Mouse (Mus musculus): ENCODE measurements around the gene Ucp3.

The Ucp3 gene

DNA sequence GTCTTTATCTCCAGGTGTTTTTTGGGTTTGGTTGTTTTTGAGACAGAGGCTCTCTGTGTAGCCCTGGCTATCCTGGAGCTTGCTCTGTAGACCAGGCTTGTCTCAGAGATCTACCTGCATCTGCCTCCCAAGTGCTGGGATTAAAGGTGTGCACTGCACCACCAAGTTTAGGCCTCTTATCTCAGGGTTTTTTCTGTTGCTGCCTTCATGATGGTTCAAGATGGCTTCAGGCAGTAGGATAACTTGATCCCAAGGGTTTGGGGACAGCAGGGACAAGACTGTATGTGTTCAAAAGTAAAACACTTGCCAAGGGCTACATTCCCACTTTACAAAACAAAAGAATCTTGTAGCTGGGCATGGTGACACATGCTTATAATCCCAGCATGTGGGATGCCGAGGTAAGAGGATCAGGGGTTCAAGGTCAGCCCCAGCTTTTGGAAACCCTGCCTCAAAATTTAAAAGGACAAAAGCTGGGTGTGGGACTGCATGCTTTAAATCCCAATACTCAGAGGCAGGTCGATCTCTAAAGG lies 29.1 kb downstream of the Ucp3 start:
- no peak for DNase-seq

GRCm38 (mm10) chr7:100502374-100502922 lies 29.7 kb downstream of the Ucp3 start:
- no peak for DNase-seq

DNA sequence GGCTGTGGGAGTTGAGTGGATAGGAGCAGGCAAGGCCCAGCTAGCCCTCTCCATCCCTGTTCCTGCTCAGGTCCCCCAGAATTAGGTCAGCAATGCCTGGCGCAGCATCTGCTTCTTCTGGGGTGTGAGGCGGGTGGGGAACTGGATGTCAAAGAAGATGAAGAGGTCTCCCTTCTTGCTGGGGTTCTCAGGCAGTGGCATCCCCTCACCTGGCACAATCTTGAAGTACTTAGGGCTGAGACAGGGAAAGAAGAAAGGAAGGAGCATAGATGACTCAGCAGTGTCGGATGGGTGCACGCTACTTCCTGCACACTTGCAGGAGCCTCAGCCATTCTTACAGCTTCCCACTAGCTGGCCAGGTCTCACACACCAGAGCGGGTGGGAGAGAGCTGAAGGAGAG lies 30.3 kb downstream of the Ucp3 start:
- no peak for DNase-seq

GRCm38 (mm10) chr7:100504740-100505487 lies 32.1 kb downstream of the Ucp3 start:
- no peak for DNase-seq

DNA sequence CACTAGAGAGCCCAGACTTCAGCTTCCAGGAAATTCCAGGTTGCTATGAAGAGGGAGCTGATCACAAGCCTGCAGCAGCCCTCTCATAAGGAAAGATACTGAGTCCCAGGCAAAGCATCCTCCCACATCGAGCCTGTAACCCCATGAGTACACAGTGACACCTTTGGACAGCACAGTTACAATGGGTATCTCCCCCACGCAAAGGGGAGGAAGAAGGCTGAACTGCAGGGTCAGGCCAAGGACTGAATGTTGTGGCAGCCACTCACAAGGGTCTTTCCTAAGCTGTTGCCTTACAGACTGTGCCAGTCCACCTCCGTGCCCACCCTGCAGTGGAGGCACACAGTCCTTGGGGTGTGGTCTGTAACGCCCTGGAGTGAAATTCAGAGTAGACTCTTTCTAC lies 33.7 kb downstream of the Ucp3 start:
- DNase-seq, result no peak

DNA sequence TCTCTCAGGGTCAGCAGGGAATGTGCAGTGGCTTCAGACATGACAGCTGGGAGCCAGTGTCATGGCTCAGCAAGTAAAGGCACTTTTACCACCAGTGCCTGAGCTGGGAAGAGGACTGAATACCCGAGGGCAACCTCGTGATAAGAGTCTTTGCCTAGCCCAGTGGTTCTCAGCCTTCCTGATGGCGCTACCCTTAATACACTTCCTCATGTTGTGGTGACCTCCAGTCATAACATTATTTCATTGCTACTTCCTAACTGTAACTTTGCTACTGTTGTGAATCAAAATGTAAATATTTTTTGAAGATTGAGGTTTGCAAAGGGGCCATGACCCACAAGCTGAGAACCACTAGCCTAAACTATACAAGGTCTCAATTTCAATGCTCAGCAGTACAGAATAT lies 35.9 kb downstream of the Ucp3 start:
- no peak for DNase-seq

GRCm38 (mm10) chr7:100511602-100512001 lies 38.8 kb downstream of the Ucp3 start:
- no peak for DNase-seq

GRCm38 (mm10) chr7:100514573-100514972 lies 41.8 kb downstream of the Ucp3 start, which contains the start of gene Dnajb13:
Gene Dnajb13, minus strand, starts transcription at chr7:100514960.
- no peak for DNase-seq

DNA sequence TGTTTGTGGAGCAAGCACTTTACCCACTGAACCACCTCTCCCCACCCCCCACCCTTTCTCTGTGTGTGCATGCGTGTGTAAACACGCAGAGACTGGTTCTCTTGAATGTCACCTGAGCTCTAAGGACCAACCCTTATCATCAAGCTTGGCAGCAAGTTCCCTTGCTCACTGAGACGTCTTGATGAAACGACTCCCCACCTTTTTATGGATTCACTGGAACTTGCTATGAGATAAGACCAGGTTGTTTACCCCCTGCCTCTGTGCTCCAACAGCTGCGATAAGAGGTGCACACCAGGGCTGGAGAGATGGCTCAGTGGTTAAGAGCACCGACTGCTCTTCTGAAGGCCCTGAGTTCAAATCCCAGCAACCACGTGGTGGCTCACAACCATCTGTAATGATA lies 47.4 kb downstream of the Ucp3 start:
- DNase-seq, result no peak

GRCm38 (mm10) chr7:100520663-100521285 lies 48.0 kb downstream of the Ucp3 start:
- DNase-seq, result peak; percentile 70

GRCm38 (mm10) chr7:100522222-100522621 lies 49.4 kb downstream of the Ucp3 start:
- no peak for DNase-seq

DNA sequence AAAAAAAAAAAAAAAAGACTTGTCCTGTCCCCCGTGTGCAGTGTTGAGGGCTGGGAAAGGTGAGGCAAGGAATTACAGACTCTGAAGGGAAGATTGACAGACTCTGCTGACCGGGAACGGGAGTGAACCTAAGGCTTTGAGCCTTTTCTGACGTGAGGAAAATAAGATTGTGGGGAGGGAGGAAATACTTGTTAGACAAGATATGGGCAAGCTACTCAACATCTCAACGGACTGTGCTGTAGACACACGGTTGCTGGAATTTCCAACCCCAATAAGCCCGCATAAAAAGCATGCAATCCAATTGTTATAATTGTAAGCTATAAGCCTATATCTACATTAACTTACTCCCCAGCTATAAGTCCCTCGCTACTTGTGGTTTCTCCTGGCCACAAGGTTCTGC lies 51.9 kb downstream of the Ucp3 start:
- no peak for DNase-seq

GRCm38 (mm10) chr7:100530766-100531165 lies 58.0 kb downstream of the Ucp3 start:
- DNase-seq, result no peak

GRCm38 (mm10) chr7:100533503-100533902 lies 60.7 kb downstream of the Ucp3 start:
- DNase-seq, result no peak

DNA sequence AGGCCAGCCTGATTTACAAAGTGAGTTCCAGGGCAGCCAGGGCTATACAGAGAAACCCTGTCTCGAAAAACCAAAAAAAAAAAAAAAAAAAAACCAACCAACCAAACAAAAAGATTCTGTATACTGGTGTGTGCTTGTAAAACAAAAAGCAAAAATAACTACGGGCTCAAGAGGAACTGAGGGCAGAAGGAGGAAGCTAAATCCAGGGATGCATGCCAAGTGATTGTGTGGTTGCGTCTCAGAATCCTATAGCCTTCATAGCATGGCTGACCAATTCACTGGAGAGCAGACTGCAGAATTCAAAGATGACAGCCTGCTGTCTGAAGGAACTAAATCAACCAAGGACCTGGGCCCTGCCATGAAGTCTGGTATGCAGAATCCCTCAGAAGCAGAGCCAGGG lies 61.4 kb downstream of the Ucp3 start:
- DNase-seq, result no peak

GRCm38 (mm10) chr7:100535831-100536230 lies 63.0 kb downstream of the Ucp3 start:
- DNase-seq, result no peak

Data from right cerebral cortex, adult 18-20 months (tissue).